Mouse (Mus musculus): ENCODE data around the gene Ifitm10. TPM values are rescaled to one million over a fixed set of nuclear protein-coding genes. Genes with fewer than 3 reads are reported as not detected.
"Not testable (repeated sequence)": the region's sequence is repeated elsewhere in the genome, so short reads cannot be mapped to it uniquely, and the experiment has no call there.

The Ifitm10 gene
- polyA plus RNA-seq, 1 experiment from 2014 or later: 2.2 TPM

DNA sequence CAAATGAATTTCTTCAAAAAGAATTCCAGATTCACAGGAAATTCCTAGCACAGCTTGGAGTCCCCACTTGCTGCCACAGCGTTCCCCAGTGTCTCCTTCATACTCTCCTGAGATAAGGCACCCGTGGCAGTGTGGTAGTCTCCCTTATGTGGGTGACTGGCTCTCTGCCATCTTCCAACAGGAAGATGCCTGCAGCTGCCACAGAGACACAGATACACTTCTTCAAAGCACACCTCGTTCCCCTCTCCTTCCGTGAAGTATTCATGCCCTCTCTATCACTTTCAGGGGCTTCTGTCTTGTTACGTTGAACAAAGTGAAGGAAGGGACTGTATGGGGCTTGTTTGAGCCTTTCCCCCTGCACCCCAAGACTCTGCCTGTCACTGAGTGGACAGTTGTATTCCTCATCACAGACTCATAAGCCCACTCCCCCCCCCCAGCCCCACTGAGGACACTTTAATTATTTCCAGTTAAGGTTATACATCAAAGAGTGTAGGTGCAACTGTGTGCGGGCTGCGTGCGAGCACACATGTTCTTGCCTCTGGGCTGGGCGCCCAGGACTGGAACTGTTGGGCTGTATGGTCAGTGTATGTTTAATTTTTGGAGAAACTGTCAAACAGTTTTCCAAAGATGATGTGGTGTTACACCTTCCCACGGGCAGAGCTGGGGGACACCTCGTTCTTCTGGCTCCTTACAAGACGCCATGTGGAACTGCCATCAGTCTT, 50.0 kb downstream of the Ifitm10 start:
- Histone ChIP-seq H3K4me2 (ENCODE audit: low read depth, low read length) (no peak overlapping the region), H3K9ac (replicated peaks) (no peak overlapping the region), H3K4me3 (ENCODE audit: low read depth, low read length) (no peak overlapping the region), H3K27ac (ENCODE audit: low read depth) (no peak overlapping the region), H3K9me3 (ENCODE audit: low read length) (no peaks in the 10 kb centered on the region), H3K36me3 (replicated peaks; ENCODE audit: insufficient read depth, low read length) (no peaks in the 10 kb centered on the region), H3K4me1 (ENCODE audit: insufficient read depth) (no peaks in the 10 kb centered on the region), H3K27me3 (ENCODE audit: insufficient read depth, low read length) (no peaks in the 10 kb centered on the region)
- ATAC-seq: no peak
- no peak for TF ChIP-seq EP300 (IDR thresholded peaks at IDR 0.05; ENCODE audit: low read depth)
- TF ChIP-seq CTCF (IDR thresholded peaks at IDR 0.05; ENCODE audit: low read depth): no peak
- no peak for DNase-seq
- WGBS (ENCODE audit: insufficient replicate concordance): 74% methylated on average over 12 of the region's 12 CpGs

DNA sequence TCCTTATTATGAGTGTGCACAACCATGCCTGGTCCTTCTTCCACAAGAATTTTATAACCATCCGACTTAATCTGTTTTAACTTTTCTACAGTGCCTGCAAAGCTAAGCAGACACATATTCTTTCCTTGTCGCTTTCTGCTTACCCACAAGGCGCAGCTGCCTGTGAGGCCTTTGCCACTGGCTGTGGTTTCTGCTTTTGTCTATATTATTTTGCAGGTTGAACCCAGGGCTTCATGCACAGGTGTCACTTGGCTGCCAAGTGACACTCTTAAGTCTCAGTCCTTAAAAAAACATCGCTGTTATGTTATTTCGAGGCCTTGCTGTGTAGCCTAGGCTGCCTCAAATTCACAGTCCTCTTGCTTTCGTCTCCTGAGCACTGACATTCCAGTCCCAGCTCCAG, 50.9 kb downstream of the Ifitm10 start:
- Histone ChIP-seq H3K4me2 (ENCODE audit: low read depth, low read length) (no peak overlapping the region), H3K27me3 (ENCODE audit: insufficient read depth, low read length) (no peaks in the 10 kb centered on the region), H3K9ac (replicated peaks) (no peak overlapping the region), H3K4me3 (ENCODE audit: low read depth, low read length) (no peak overlapping the region), H3K9me3 (ENCODE audit: low read length) (no peaks in the 10 kb centered on the region), H3K4me1 (ENCODE audit: insufficient read depth) (no peaks in the 10 kb centered on the region), H3K36me3 (replicated peaks; ENCODE audit: insufficient read depth, low read length) (no peaks in the 10 kb centered on the region), H3K27ac (ENCODE audit: low read depth) (no peak overlapping the region)
- DNase-seq (no peak), ATAC-seq (no peak)
- TF ChIP-seq EP300 (IDR thresholded peaks at IDR 0.05; ENCODE audit: low read depth) (no peak), CTCF (IDR thresholded peaks at IDR 0.05; ENCODE audit: low read depth) (no peak)
- 82% methylated on average over 6 of the region's 6 CpGs for WGBS (ENCODE audit: insufficient replicate concordance)

DNA sequence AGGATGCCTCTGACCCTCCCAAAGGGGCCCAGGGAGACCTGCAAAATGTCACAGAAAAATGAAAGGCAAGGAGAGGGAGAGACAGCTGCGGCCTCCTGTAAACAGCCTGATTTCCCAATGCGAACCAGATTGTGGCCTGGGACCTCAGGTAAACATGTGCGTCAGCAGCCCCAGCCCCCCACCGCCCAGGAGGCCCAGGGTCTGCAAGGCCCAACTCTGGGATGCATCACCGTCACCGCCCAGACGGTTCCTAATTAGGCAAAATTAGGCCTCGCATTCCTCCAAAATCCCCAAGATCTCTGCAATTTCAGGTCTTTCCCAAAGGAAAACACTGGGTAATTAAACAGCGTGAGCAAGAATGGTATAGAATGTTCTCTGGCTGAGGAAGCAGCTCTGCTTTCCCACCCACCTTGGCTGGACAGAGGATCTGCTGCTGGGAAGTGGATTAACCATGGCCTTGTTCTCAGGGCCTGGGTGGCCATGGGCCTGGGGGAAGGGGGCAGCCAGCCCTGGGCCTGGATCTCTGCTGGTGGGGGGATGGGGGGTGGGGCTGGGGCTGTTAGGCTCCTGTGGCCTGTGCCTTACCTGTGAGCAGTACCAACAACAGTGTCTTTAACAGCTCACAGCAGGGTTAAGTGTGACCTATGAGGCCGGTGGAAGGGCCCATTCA, 51.8 kb downstream of the Ifitm10 start:
- not testable (repeated sequence) for H3K4me1 ChIP-seq (ENCODE audit: insufficient read depth); H3K27ac ChIP-seq (ENCODE audit: low read depth); H3K4me3 ChIP-seq (ENCODE audit: low read depth, low read length); DNase-seq; H3K9me3 ChIP-seq (ENCODE audit: low read length); H3K4me2 ChIP-seq (ENCODE audit: low read depth, low read length); H3K27me3 ChIP-seq (ENCODE audit: insufficient read depth, low read length); H3K36me3 ChIP-seq (replicated peaks; ENCODE audit: insufficient read depth, low read length); H3K9ac ChIP-seq (replicated peaks); ATAC-seq
- 89% methylated on average over 3 of the region's 10 CpGs for WGBS (ENCODE audit: insufficient replicate concordance)

DNA sequence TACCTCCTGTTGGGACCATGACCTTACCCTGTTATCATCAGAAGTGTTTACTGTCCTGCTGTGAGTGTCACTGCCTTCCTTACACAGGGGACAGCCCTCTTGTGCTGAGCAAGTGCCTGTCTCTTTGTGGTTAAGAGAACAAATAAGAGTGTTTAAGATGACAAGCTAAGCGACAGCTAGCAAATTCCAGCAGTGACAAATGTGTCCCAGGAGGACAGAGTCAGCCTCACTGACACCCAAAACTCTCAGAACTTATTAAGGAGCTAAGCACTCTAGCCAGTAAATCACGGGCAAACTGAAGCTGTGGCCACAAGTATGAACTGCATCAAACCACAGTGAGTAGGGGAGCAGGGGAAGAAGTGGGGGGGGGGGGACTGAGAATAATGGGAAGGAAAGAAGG, 52.6 kb downstream of the Ifitm10 start:
- Histone ChIP-seq H3K4me1 (ENCODE audit: insufficient read depth) (no peaks in the 10 kb centered on the region), H3K27me3 (ENCODE audit: insufficient read depth, low read length) (no peaks in the 10 kb centered on the region), H3K4me2 (ENCODE audit: low read depth, low read length) (no peak overlapping the region), H3K9me3 (ENCODE audit: low read length) (no peaks in the 10 kb centered on the region), H3K9ac (replicated peaks) (no peak overlapping the region), H3K4me3 (ENCODE audit: low read depth, low read length) (no peak overlapping the region), H3K27ac (ENCODE audit: low read depth) (no peak overlapping the region), H3K36me3 (replicated peaks; ENCODE audit: insufficient read depth, low read length) (no peaks in the 10 kb centered on the region)
- DNase-seq: no peak
- 24% methylated on average over 2 of the region's 2 CpGs for WGBS (ENCODE audit: insufficient replicate concordance)
- TF ChIP-seq CTCF (IDR thresholded peaks at IDR 0.05; ENCODE audit: low read depth) (no peak), EP300 (IDR thresholded peaks at IDR 0.05; ENCODE audit: low read depth) (no peak)
- no peak for ATAC-seq

DNA sequence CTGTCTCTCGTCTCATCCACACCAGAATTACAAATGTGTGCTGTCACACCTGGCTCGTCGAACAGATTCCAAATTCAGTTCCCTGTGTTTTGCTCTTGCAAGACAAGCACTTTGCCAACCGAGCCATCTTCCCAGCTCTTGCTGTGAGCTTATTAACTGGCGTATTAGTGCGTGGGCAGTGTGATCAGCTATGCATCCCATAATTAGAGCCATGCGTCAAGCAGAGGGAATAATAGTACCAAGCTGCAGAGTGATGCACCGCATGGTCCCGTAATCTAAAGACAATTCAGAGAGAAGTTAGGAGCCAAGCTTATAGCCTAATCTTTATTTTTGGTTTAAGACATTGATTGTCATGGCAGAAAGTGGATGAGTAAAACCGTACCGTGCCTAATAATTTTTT, 54.4 kb downstream of the Ifitm10 start:
- Histone ChIP-seq H3K9ac (replicated peaks) (no peak overlapping the region), H3K27me3 (ENCODE audit: insufficient read depth, low read length) (no peaks in the 10 kb centered on the region), H3K9me3 (ENCODE audit: low read length) (no peaks in the 10 kb centered on the region), H3K4me1 (ENCODE audit: insufficient read depth) (no peaks in the 10 kb centered on the region), H3K4me3 (ENCODE audit: low read depth, low read length) (no peak overlapping the region), H3K27ac (ENCODE audit: low read depth) (no peak overlapping the region), H3K4me2 (ENCODE audit: low read depth, low read length) (no peak overlapping the region), H3K36me3 (replicated peaks; ENCODE audit: insufficient read depth, low read length) (no peaks in the 10 kb centered on the region)
- TF ChIP-seq CTCF (IDR thresholded peaks at IDR 0.05; ENCODE audit: low read depth) (no peak), EP300 (IDR thresholded peaks at IDR 0.05; ENCODE audit: low read depth) (no peak)
- ATAC-seq: no peak
- WGBS (ENCODE audit: insufficient replicate concordance): 89% methylated on average over 11 of the region's 11 CpGs
- DNase-seq: no peak

DNA sequence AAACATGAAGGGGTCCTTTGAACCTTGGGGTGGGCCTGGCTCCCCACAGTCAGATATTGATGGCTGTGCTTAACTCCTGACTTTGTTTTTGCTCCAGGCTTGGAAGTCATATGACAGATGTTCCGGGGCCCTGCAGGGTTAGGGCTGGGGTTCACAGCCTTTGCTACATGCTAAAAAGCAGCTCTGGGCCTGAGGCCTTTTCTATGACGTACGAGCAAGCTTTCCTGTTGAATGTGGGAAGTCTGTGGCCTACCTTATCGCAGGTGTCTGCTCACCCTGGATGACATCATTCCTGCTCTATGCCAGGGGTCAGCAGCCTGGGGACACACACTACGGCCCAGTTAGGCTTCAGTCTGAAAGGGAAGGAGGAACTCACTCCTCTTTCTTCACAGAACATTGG, 56.3 kb downstream of the Ifitm10 start:
- H3K36me3 ChIP-seq (replicated peaks; ENCODE audit: insufficient read depth, low read length): no peaks in the 10 kb centered on the region
- no peak overlapping the region for H3K4me2 ChIP-seq (ENCODE audit: low read depth, low read length)
- H3K27me3 ChIP-seq (ENCODE audit: insufficient read depth, low read length): no peaks in the 10 kb centered on the region
- no peak overlapping the region for H3K27ac ChIP-seq (ENCODE audit: low read depth)
- DNase-seq (no peak), ATAC-seq (no peak)
- TF ChIP-seq EP300 (IDR thresholded peaks at IDR 0.05; ENCODE audit: low read depth) (no peak), CTCF (IDR thresholded peaks at IDR 0.05; ENCODE audit: low read depth) (no peak)
- no peaks in the 10 kb centered on the region for H3K4me1 ChIP-seq (ENCODE audit: insufficient read depth)
- no peaks in the 10 kb centered on the region for H3K9me3 ChIP-seq (ENCODE audit: low read length)
- no peak overlapping the region for H3K4me3 ChIP-seq (ENCODE audit: low read depth, low read length)
- 69% methylated on average over 5 of the region's 5 CpGs for WGBS (ENCODE audit: insufficient replicate concordance)
- H3K9ac ChIP-seq (replicated peaks): no peak overlapping the region
